Mouse (Mus musculus): ENCODE results near the gene 9530003J23Rik. TPM values are rescaled to one million over a fixed set of nuclear protein-coding genes. Genes with fewer than 3 reads are reported as not detected.
A peak's percentile ranks its signal among the peaks of the same experiment; 100 is the strongest.
"Not testable (repeated sequence)": the region's sequence is repeated elsewhere in the genome, so short reads cannot be mapped to it uniquely, and the experiment has no call there.

The 9530003J23Rik gene
- total and polyA plus RNA-seq, 2 experiments from 2014 or later, result not detected

- H3K36me3 ChIP-seq (ENCODE audit: insufficient read depth, low read length), result no peaks in the 10 kb centered on the region
- DNase-seq (ENCODE audit: low spot score), result no peak
- H3K27ac ChIP-seq, result no peak overlapping the region
- H3K9ac ChIP-seq (replicated peaks; ENCODE audit: low read length), result no peak overlapping the region
- WGBS, result 88% methylated on average over 2 of the region's 2 CpGs
- TF ChIP-seq CTCF (IDR thresholded peaks at IDR 0.05; ENCODE audit: low read depth), result no peak
- no peak for ATAC-seq
- H3K27me3 ChIP-seq (ENCODE audit: insufficient read depth, low read length), result no peaks in the 10 kb centered on the region
- no peaks in the 10 kb centered on the region for H3K9me3 ChIP-seq (ENCODE audit: low read length)
- no peak overlapping the region for H3K4me2 ChIP-seq (ENCODE audit: low read depth, low read length)
- no peaks in the 10 kb centered on the region for H3K4me1 ChIP-seq (ENCODE audit: insufficient read depth, low read length)
- no peak overlapping the region for H3K4me3 ChIP-seq (ENCODE audit: low read length)
Measured at GRCm38 (mm10) chr10:117282551-117282950, 44.0 kb upstream of the 9530003J23Rik start.

- ATAC-seq, result no peak
- Histone ChIP-seq H3K36me3 (ENCODE audit: insufficient read depth, low read length) (no peaks in the 10 kb centered on the region), H3K4me2 (ENCODE audit: low read depth, low read length) (no peak within 1 kb of the TSS), H3K4me1 (ENCODE audit: insufficient read depth, low read length) (no peaks in the 10 kb centered on the region), H3K4me3 (ENCODE audit: low read length) (no peak within 1 kb of the TSS), H3K9ac (replicated peaks; ENCODE audit: low read length) (no peak within 1 kb of the TSS), H3K27me3 (ENCODE audit: insufficient read depth, low read length) (no peaks in the 10 kb centered on the region), H3K27ac (no peak within 1 kb of the TSS), H3K9me3 (ENCODE audit: low read length) (no peaks in the 10 kb centered on the region)
- WGBS, result 67% methylated on average over 4 of the region's 4 CpGs
- TF ChIP-seq CTCF (IDR thresholded peaks at IDR 0.05; ENCODE audit: low read depth), result no peak
- DNase-seq (ENCODE audit: low spot score), result no peak
Measured at GRCm38 (mm10) chr10:117282049-117282448, 43.5 kb upstream of the 9530003J23Rik start, which contains the start of gene Lyz2. TSS of gene Lyz2 (minus strand) at chr10:117282321.

GRCm38 (mm10) chr10:117281381-117281920, 42.9 kb upstream of the 9530003J23Rik start:
- Histone ChIP-seq H3K4me1 (ENCODE audit: insufficient read depth, low read length) (no peaks in the 10 kb centered on the region), H3K27ac (no peak overlapping the region), H3K9me3 (ENCODE audit: low read length) (no peaks in the 10 kb centered on the region), H3K9ac (replicated peaks; ENCODE audit: low read length) (no peak overlapping the region), H3K4me3 (ENCODE audit: low read length) (no peak overlapping the region), H3K36me3 (ENCODE audit: insufficient read depth, low read length) (no peaks in the 10 kb centered on the region), H3K4me2 (ENCODE audit: low read depth, low read length) (no peak overlapping the region), H3K27me3 (ENCODE audit: insufficient read depth, low read length) (no peaks in the 10 kb centered on the region)
- TF ChIP-seq CTCF (IDR thresholded peaks at IDR 0.05; ENCODE audit: low read depth), result no peak
- no peak for ATAC-seq
- DNase-seq (ENCODE audit: low spot score), result no peak
- WGBS, result 90% methylated on average over 7 of the region's 7 CpGs

- H3K9me3 ChIP-seq (ENCODE audit: low read length), result no peaks in the 10 kb centered on the region
- WGBS, result 46% methylated on average over 1 of the region's 1 CpGs
- no peaks in the 10 kb centered on the region for H3K36me3 ChIP-seq (ENCODE audit: insufficient read depth, low read length)
- no peak overlapping the region for H3K4me2 ChIP-seq (ENCODE audit: low read depth, low read length)
- no peak for ATAC-seq
- DNase-seq (ENCODE audit: low spot score), result no peak
- TF ChIP-seq CTCF (IDR thresholded peaks at IDR 0.05; ENCODE audit: low read depth), result no peak
- no peak overlapping the region for H3K9ac ChIP-seq (replicated peaks; ENCODE audit: low read length)
- no peaks in the 10 kb centered on the region for H3K4me1 ChIP-seq (ENCODE audit: insufficient read depth, low read length)
- H3K27me3 ChIP-seq (ENCODE audit: insufficient read depth, low read length), result no peaks in the 10 kb centered on the region
- H3K4me3 ChIP-seq (ENCODE audit: low read length), result no peak overlapping the region
- no peak overlapping the region for H3K27ac ChIP-seq
Measured at GRCm38 (mm10) chr10:117280000-117280399, 41.5 kb upstream of the 9530003J23Rik start.

- H3K27me3 ChIP-seq (ENCODE audit: insufficient read depth, low read length); H3K9me3 ChIP-seq (ENCODE audit: low read length); DNase-seq (ENCODE audit: low spot score); H3K4me2 ChIP-seq (ENCODE audit: low read depth, low read length); H3K4me1 ChIP-seq (ENCODE audit: insufficient read depth, low read length); H3K9ac ChIP-seq (replicated peaks; ENCODE audit: low read length); H3K36me3 ChIP-seq (ENCODE audit: insufficient read depth, low read length); H3K27ac ChIP-seq; H3K4me3 ChIP-seq (ENCODE audit: low read length): not testable (repeated sequence)
- peak; percentile 62; the same call in 1 of the 2 replicates for ATAC-seq
- WGBS, result 67% methylated on average over 2 of the region's 2 CpGs
Measured at GRCm38 (mm10) chr10:117278510-117278909, 40.0 kb upstream of the 9530003J23Rik start.

- H3K4me2 ChIP-seq (ENCODE audit: low read depth, low read length); H3K4me1 ChIP-seq (ENCODE audit: insufficient read depth, low read length); H3K4me3 ChIP-seq (ENCODE audit: low read length); H3K9me3 ChIP-seq (ENCODE audit: low read length); ATAC-seq; H3K36me3 ChIP-seq (ENCODE audit: insufficient read depth, low read length); H3K27me3 ChIP-seq (ENCODE audit: insufficient read depth, low read length); H3K27ac ChIP-seq; H3K9ac ChIP-seq (replicated peaks; ENCODE audit: low read length): not testable (repeated sequence)
- DNase-seq (ENCODE audit: low spot score), result peak; percentile 5
- 78% methylated on average over 9 of the region's 9 CpGs for WGBS
Measured at GRCm38 (mm10) chr10:117277779-117278178, 39.3 kb upstream of the 9530003J23Rik start.

GRCm38 (mm10) chr10:117275681-117276369, 37.3 kb upstream of the 9530003J23Rik start:
- Histone ChIP-seq H3K4me1 (ENCODE audit: insufficient read depth, low read length) (no peaks in the 10 kb centered on the region), H3K27me3 (ENCODE audit: insufficient read depth, low read length) (no peaks in the 10 kb centered on the region), H3K9ac (replicated peaks; ENCODE audit: low read length) (no peak overlapping the region), H3K4me2 (ENCODE audit: low read depth, low read length) (no peak overlapping the region), H3K4me3 (ENCODE audit: low read length) (no peak overlapping the region), H3K9me3 (ENCODE audit: low read length) (no peaks in the 10 kb centered on the region), H3K27ac (no peak overlapping the region), H3K36me3 (ENCODE audit: insufficient read depth, low read length) (no peaks in the 10 kb centered on the region)
- DNase-seq (ENCODE audit: low spot score) (peak; percentile 5), ATAC-seq (no peak)
- WGBS, result 82% methylated on average over 10 of the region's 10 CpGs
- no peak for TF ChIP-seq CTCF (IDR thresholded peaks at IDR 0.05; ENCODE audit: low read depth)

GRCm38 (mm10) chr10:117274645-117275044, 36.1 kb upstream of the 9530003J23Rik start:
- H3K27ac ChIP-seq; H3K4me2 ChIP-seq (ENCODE audit: low read depth, low read length); H3K36me3 ChIP-seq (ENCODE audit: insufficient read depth, low read length); H3K4me3 ChIP-seq (ENCODE audit: low read length); DNase-seq (ENCODE audit: low spot score); H3K4me1 ChIP-seq (ENCODE audit: insufficient read depth, low read length); H3K27me3 ChIP-seq (ENCODE audit: insufficient read depth, low read length); H3K9me3 ChIP-seq (ENCODE audit: low read length); H3K9ac ChIP-seq (replicated peaks; ENCODE audit: low read length); ATAC-seq: not testable (repeated sequence)
- 94% methylated on average over 3 of the region's 7 CpGs for WGBS

Measured in hindbrain, postnatal 0 days (tissue).